Mouse (Mus musculus): ENCODE data around the gene Klhl24.

Gene Klhl24

GRCm38 (mm10) chr16:20140772-20141531 is 43.6 kb downstream of the Klhl24 start, which contains the start of gene Yeats2:
Gene Yeats2 (plus strand): TSS chr16:20141063.
- DNase-seq (ENCODE audit: extremely low read depth, low read depth, low spot score): no peak

- DNase-seq (ENCODE audit: extremely low read depth, low read depth, low spot score): no peak
Observed at GRCm38 (mm10) chr16:20144568-20144967, 47.2 kb downstream of the Klhl24 start.

- peak; percentile 62 for DNase-seq (ENCODE audit: extremely low read depth, low read depth, low spot score)
Observed at GRCm38 (mm10) chr16:20151991-20152390, 54.6 kb downstream of the Klhl24 start.

- no peak for DNase-seq (ENCODE audit: extremely low read depth, low read depth, low spot score)
Observed at GRCm38 (mm10) chr16:20153742-20154141, 56.4 kb downstream of the Klhl24 start.

- no peak for DNase-seq (ENCODE audit: extremely low read depth, low read depth, low spot score)
Observed at GRCm38 (mm10) chr16:20160130-20160529, 62.8 kb downstream of the Klhl24 start.

- no peak for DNase-seq (ENCODE audit: extremely low read depth, low read depth, low spot score)
Observed at GRCm38 (mm10) chr16:20169071-20169470, 71.7 kb downstream of the Klhl24 start.

GRCm38 (mm10) chr16:20169471-20170106 is 72.2 kb downstream of the Klhl24 start:
- no peak for DNase-seq (ENCODE audit: extremely low read depth, low read depth, low spot score)

Data from fat pad, adult 2 months (tissue).